ENCODE assay signal across 9 mouse cellular contexts in genomic region chr14:55879623-55880022, GRCm38 (mm10). TPM values are rescaled to one million over a fixed set of nuclear protein-coding genes. Genes with fewer than 3 reads are reported as not detected.
DNase-seq lines count a peak whose midpoint lies in the region; ATAC-seq lines count a peak whose summit lies in the region.
"Had no signal": no experiment of that assay in that cellular context is flagged by ENCODE, and none has a peak within 500 bp of the region (broad histone marks: within the 10 kb centered on the region; RNA-seq: fewer than 3 reads in every experiment).

No protein-coding gene starts in this region.

- H3K36me3 ChIP-seq in liver, embryonic 11.5 days (ENCODE audit: control insufficient read depth, insufficient read depth, low read length) = no peaks in the 10 kb centered on the region
- H3K36me3 ChIP-seq in neural tube, embryonic 11.5 days (ENCODE audit: control insufficient read depth, insufficient read depth, low read length) = no peaks in the 10 kb centered on the region

- intact Hi-C loops in gastrocnemius, postnatal 14 days (cut with DNase I; ENCODE audit: low total_unique reads) = no loop called here

- no peaks in the 10 kb centered on the region for H3K9me3 ChIP-seq in liver, embryonic 11.5 days (ENCODE audit: control insufficient read depth, low read length)
- no peaks in the 10 kb centered on the region for H3K9me3 ChIP-seq in neural tube, embryonic 11.5 days (ENCODE audit: control insufficient read depth, low read length)

- ATAC-seq in liver, embryonic 11.5 days (replicated peaks; ENCODE audit: low FRiP score) = no peak
- no peak for ATAC-seq in neural tube, embryonic 11.5 days (ENCODE audit: insufficient read depth, low FRiP score, low TSS enrichment)

- WGBS in liver, embryonic 11.5 days = 11% methylated on average over 1 of the region's 1 CpGs
- WGBS in neural tube, embryonic 11.5 days = 52% methylated on average over 1 of the region's 1 CpGs

- H3K4me3 ChIP-seq in liver, embryonic 11.5 days (ENCODE audit: low read depth, low read length) = no peak overlapping the region
- H3K4me3 ChIP-seq in neural tube, embryonic 11.5 days (ENCODE audit: low read depth, low read length) = no peak overlapping the region
- H3K4me3 ChIP-seq: erythroblast, embryonic 14.5 days had no signal

- H3K4me2 ChIP-seq in liver, embryonic 11.5 days = no peak overlapping the region; the same call in 1 of the 2 replicates
- no peak overlapping the region for H3K4me2 ChIP-seq in neural tube, embryonic 11.5 days (ENCODE audit: low read depth)

- no peaks in the 10 kb centered on the region for H3K27me3 ChIP-seq in liver, embryonic 11.5 days (replicated peaks; ENCODE audit: control insufficient read depth, insufficient read depth, low read length)
- H3K27me3 ChIP-seq in neural tube, embryonic 11.5 days (ENCODE audit: control insufficient read depth, insufficient read depth, low read length) = no peaks in the 10 kb centered on the region

- H3K9ac ChIP-seq in liver, embryonic 11.5 days (ENCODE audit: low read depth, low read length) = no peak overlapping the region
- no peak overlapping the region for H3K9ac ChIP-seq in neural tube, embryonic 11.5 days (ENCODE audit: low read length)

- DNase-seq in liver (peak; percentile 66), MN1 (ENCODE audit: low spot score) (peak; percentile 81)
- no peak for DNase-seq in liver, embryonic 11.5 days (ENCODE audit: low spot score)
- peak; percentile 78 for DNase-seq in cerebellum, adult 9-11 months
- DNase-seq in gastrocnemius, postnatal 14 days = peak; percentile 61
- peak; percentile 60 for DNase-seq in left cerebral cortex, adult 11 months (ENCODE audit: low spot score)
- DNase-seq in neural tube, embryonic 11.5 days (ENCODE audit: low spot score) = peak; percentile 65
- DNase-seq in thymus, postnatal 4 days = peak; percentile 90

- peaks cover 33% of the 10 kb centered on the region for H3K4me1 ChIP-seq in liver, embryonic 11.5 days (replicated peaks; ENCODE audit: control insufficient read depth, insufficient read depth, low read length)
- peaks cover 5% of the 10 kb centered on the region; the same call in 1 of the 2 replicates for H3K4me1 ChIP-seq in neural tube, embryonic 11.5 days (ENCODE audit: control insufficient read depth, insufficient read depth, low read length)

- H3K27ac ChIP-seq in liver, embryonic 11.5 days (ENCODE audit: low read depth, low read length) = no peak overlapping the region
- H3K27ac ChIP-seq in neural tube, embryonic 11.5 days (ENCODE audit: low read depth, low read length) = no peak overlapping the region

RNA-seq across cellular contexts. Expression of gene Cbln3, which starts 4.6 kb away (rescaled TPM):
- polyA plus RNA-seq in liver, embryonic 11.5 days (2014; fragmentation: Nextera tagmentation; extraction: Ambion mirVana) = 0.47 and 0.60 TPM in 2 replicates
- total RNA-seq in gastrocnemius, postnatal 14 days (2021) = under 1 TPM; 0.11 to 0.12 TPM
- 0.13 and 0.22 TPM in 2 replicates for polyA plus RNA-seq in neural tube, embryonic 11.5 days (2014; fragmentation: Nextera tagmentation; extraction: Ambion mirVana)
- polyA plus RNA-seq: erythroblast, embryonic 14.5 days had no signal

RNA-seq across cellular contexts. Expression of gene Khnyn, which starts 5.1 kb away (rescaled TPM):
- 12.6 and 14.6 TPM in 2 replicates for polyA plus RNA-seq in liver, embryonic 11.5 days (2014; fragmentation: Nextera tagmentation; extraction: Ambion mirVana)
- total RNA-seq in gastrocnemius, postnatal 14 days (2021) = 1 to 10 TPM; 7.1 to 8.2 TPM
- polyA plus RNA-seq in neural tube, embryonic 11.5 days (2014; fragmentation: Nextera tagmentation; extraction: Ambion mirVana) = 11.8 and 13.0 TPM in 2 replicates

RNA-seq across cellular contexts. Expression of gene Sdr39u1, which starts 20.5 kb away (rescaled TPM):
- 24.3 and 30.5 TPM in 2 replicates for polyA plus RNA-seq in liver, embryonic 11.5 days (2014; fragmentation: Nextera tagmentation; extraction: Ambion mirVana)
- 10 to 100 TPM; 82.6 to 85.7 TPM for total RNA-seq in gastrocnemius, postnatal 14 days (2021)
- polyA plus RNA-seq in neural tube, embryonic 11.5 days (2014; fragmentation: Nextera tagmentation; extraction: Ambion mirVana) = 45.7 and 52.6 TPM in 2 replicates

RNA-seq across cellular contexts. Expression of gene Nynrin, which starts 25.8 kb away (rescaled TPM):
- 12.0 and 12.2 TPM in 2 replicates for polyA plus RNA-seq in liver, embryonic 11.5 days (2014; fragmentation: Nextera tagmentation; extraction: Ambion mirVana)
- total RNA-seq in gastrocnemius, postnatal 14 days (2021) = 1 to 10 TPM; 7.2 to 7.5 TPM
- 15.1 and 16.0 TPM in 2 replicates for polyA plus RNA-seq in neural tube, embryonic 11.5 days (2014; fragmentation: Nextera tagmentation; extraction: Ambion mirVana)

RNA-seq across cellular contexts. Expression of gene Nfatc4, which starts 56.7 kb away (rescaled TPM):
- 15.1 and 15.3 TPM in 2 replicates for polyA plus RNA-seq in liver, embryonic 11.5 days (2014; fragmentation: Nextera tagmentation; extraction: Ambion mirVana)
- 1 to 10 TPM; 7.4 to 7.5 TPM for total RNA-seq in gastrocnemius, postnatal 14 days (2021)
- polyA plus RNA-seq in neural tube, embryonic 11.5 days (2014; fragmentation: Nextera tagmentation; extraction: Ambion mirVana) = 25.9 and 33.7 TPM in 2 replicates
- polyA plus RNA-seq: erythroblast, embryonic 14.5 days had no signal
